Mouse (Mus musculus) ovary, adult 2 months (tissue): ENCODE results near the gene Sprr2e. TPM values are rescaled to one million over a fixed set of nuclear protein-coding genes. Genes with fewer than 3 reads are reported as not detected.

Source experiments
- polyA plus RNA-seq: library from polyadenylated mRNA; depleted of rRNA; stranded (reverse); fragments of >200 nt; gene quantifications from 2 replicates; pipeline ENCODE4 v1.2.3, GENCODE M21; 2012; rRNA removed

The Sprr2e gene
- polyA plus RNA-seq, result 0.26 and 0.29 TPM in 2 replicates

GRCm38 (mm10) chr3:92351843-92352242, at the start of gene Sprr2e:
Gene Sprr2e, plus strand, starts transcription at chr3:92352143.

GRCm38 (mm10) chr3:92316320-92316719, 35.6 kb upstream of the Sprr2e start, which contains the start of gene Sprr2b:
Gene Sprr2b, plus strand, starts transcription at chr3:92316620.

GRCm38 (mm10) chr3:92338840-92339239, 13.1 kb upstream of the Sprr2e start, which contains the start of gene Sprr2d:
Gene Sprr2d, plus strand, starts transcription at chr3:92339140.

GRCm38 (mm10) chr3:92364887-92365286, 12.9 kb downstream of the Sprr2e start, which contains the start of gene Sprr2f:
Gene Sprr2f, plus strand, starts transcription at chr3:92365187.

GRCm38 (mm10) chr3:92385385-92385784, 33.4 kb downstream of the Sprr2e start, which contains the start of gene Sprr2h:
Gene Sprr2h, plus strand, starts transcription at chr3:92385685.

Other genes starting within 250 kb of the Sprr2e start
- not detected in 2 replicates for gene Prr9, start 228.2 kb upstream of the Sprr2e start, polyA plus RNA-seq
- not detected in 2 replicates for gene Lelp1, start 209.4 kb upstream of the Sprr2e start, polyA plus RNA-seq
- 0.06 TPM in 1 of 2 replicates, not detected in the other for gene Sprr2a1, start 136.3 kb upstream of the Sprr2e start, polyA plus RNA-seq
- 51.3 and 98.3 TPM in 2 replicates for gene Sprr2a2, start 136.2 kb upstream of the Sprr2e start, polyA plus RNA-seq
- gene Sprr2a3, start 66.7 kb upstream of the Sprr2e start, polyA plus RNA-seq, result 3.7 and 6.8 TPM in 2 replicates
- gene Sprr2b, start 35.5 kb upstream of the Sprr2e start, polyA plus RNA-seq, result 0.78 and 6.6 TPM in 2 replicates
- 0.73 and 0.80 TPM in 2 replicates for gene Sprr2d, start 13.0 kb upstream of the Sprr2e start, polyA plus RNA-seq
- 72.6 and 147 TPM in 2 replicates for gene Sprr2f, start 13.0 kb downstream of the Sprr2e start, polyA plus RNA-seq
- not detected in 2 replicates for gene Sprr2h, start 33.5 kb downstream of the Sprr2e start, polyA plus RNA-seq
- not detected in 2 replicates for gene Sprr2i, start 55.8 kb downstream of the Sprr2e start, polyA plus RNA-seq
- gene Sprr2j-ps, start 65.9 kb downstream of the Sprr2e start, polyA plus RNA-seq, result not detected in 2 replicates
- gene Gm9774, start 77.3 kb downstream of the Sprr2e start, polyA plus RNA-seq, result 7.6 and 8.8 TPM in 2 replicates
- gene Sprr2k, start 80.4 kb downstream of the Sprr2e start, polyA plus RNA-seq, result not detected in 2 replicates
- not detected in 2 replicates for gene Sprr1b, start 86.6 kb downstream of the Sprr2e start, polyA plus RNA-seq
- gene Sprr3, start 106.6 kb downstream of the Sprr2e start, polyA plus RNA-seq, result 0.25 TPM in 1 of 2 replicates, not detected in the other
- gene Sprr1a, start 133.8 kb downstream of the Sprr2e start, polyA plus RNA-seq, result 1.1 and 13.1 TPM in 2 replicates
- not detected in 2 replicates for gene Sprr4, start 148.3 kb downstream of the Sprr2e start, polyA plus RNA-seq
- gene 2310046K23Rik, start 182.4 kb downstream of the Sprr2e start, polyA plus RNA-seq, result not detected in 2 replicates
- not detected in 2 replicates for gene Ivl, start 221.6 kb downstream of the Sprr2e start, polyA plus RNA-seq
- not detected in 2 replicates for gene Smcp, start 236.9 kb downstream of the Sprr2e start, polyA plus RNA-seq